Mouse (Mus musculus) WW6 (cell line): ENCODE measurements around the gene Plcd3.

Experiments used
- DNase-seq: peaks from one replicate; pipeline ENCODE4 v3.0.0-alpha.2; 2013; ENCODE audit warnings: low read depth, low spot score

The Plcd3 gene

DNA sequence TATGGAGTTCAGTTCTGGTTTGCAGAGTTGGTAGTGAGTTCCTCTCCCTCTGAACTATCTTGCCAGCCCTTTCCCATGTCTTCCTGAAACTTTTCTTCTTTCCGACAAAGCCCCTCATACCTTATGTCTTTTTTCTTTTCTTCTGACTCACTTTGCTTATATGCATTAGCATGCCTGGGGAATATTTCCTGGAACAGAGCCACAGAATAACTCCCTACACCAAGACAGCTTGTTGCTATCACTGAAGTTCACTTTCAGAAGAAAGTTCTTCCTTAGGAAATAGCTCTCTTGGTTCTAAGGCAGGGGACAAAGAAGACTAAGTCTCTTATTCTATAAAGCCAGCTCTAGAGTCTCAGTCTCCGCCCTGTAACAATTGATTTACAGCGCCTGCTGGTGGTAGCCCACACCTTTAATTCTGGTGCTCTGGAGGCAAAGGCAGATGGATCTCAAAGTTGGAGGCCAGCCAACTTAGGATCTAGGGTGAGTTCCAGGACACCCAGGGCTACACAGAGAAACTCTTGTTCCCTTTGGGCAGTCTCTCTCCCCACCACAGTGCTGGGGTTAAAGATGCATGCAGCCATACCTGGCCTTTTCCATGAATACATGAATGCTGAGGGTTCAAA is 80.6 kb downstream of the Plcd3 start:
- DNase-seq, result no peak
